Mouse (Mus musculus) gastrocnemius, postnatal 25 days (tissue): ENCODE measurements around the gene Mup13. TPM values are rescaled to one million over a fixed set of nuclear protein-coding genes. Genes with fewer than 3 reads are reported as not detected.
"Not testable (repeated sequence)": the region's sequence is repeated elsewhere in the genome, so short reads cannot be mapped to it uniquely, and the experiment has no call there.

Source experiments
- DNase-seq: peaks from one replicate; pipeline ENCODE4 v3.0.0; 2022
- long read RNA-seq, 2 experiments: library from polyadenylated mRNA; stranded (forward); transcript quantifications; one replicate each; pipeline ENCODE4 v2.0.0; 2021
- total RNA-seq, 2 experiments: library from RNA; stranded (reverse); gene quantifications; 1 replicate in 1 of 2; 2 replicates in 1 of 2; pipeline ENCODE4 v1.2.3; 2021

Mup13 gene
- total RNA-seq: not detected
- long read RNA-seq, experiment 1: 0 reads
- long read RNA-seq, experiment 2: 0 reads

GRCm38 (mm10) chr4:61228186-61228585 is at the start of gene Mup13:
TSS of gene Mup13 (minus strand) at chr4:61228286.
- not testable (repeated sequence) for DNase-seq

Other genes with a start within 250 kb of the Mup13 start
- 1 to 10 TPM in 1 of 2 experiments, not detected in 1; 4.1 TPM for gene Mup14, start 75.7 kb upstream of the Mup13 start, total RNA-seq
- 1 to 10 TPM in 1 of 2 experiments, not detected in 1; 3.5 TPM for gene Mup15, start 211.5 kb upstream of the Mup13 start, total RNA-seq